Mouse (Mus musculus): ENCODE results near the gene 1700017D01Rik. TPM values are rescaled to one million over a fixed set of nuclear protein-coding genes. Genes with fewer than 3 reads are reported as not detected.
"Not testable (repeated sequence)": the region's sequence is repeated elsewhere in the genome, so short reads cannot be mapped to it uniquely, and the experiment has no call there.

1700017D01Rik gene
- polyA plus RNA-seq (2016; fragmentation: Nextera tagmentation; extraction: Ambion mirVana) = not detected in 2 replicates

DNA sequence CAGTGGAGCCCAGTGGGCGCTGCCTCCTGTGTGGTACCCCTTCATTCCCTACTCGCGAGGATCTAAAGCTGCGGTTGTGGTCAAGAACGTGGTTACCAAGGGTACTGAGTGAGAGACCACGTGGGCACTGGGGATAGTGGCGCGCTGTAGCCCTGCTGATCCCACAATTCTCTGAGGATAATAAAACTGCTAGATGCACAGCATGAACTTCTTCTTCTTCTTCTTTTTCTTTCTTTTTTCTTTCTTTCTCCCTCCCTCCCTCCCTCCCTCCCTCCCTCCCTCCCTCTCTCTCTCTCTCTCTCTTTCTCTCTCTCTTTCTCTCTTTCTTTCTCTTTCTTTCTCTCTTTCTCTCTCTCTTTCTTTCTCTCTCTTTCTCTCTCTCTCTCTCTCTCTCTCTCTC, at the start of gene 1700017D01Rik:
TSS of gene 1700017D01Rik (minus strand) at position 101 of the 400 bp plus-strand sequence.
- H3K27ac ChIP-seq; H3K4me3 ChIP-seq; H3K4me1 ChIP-seq; DNase-seq (ENCODE audit: low spot score); H3K27me3 ChIP-seq (ENCODE audit: low read depth, poor library complexity, severe bottlenecking); H3K9me3 ChIP-seq (replicated peaks); H3K36me3 ChIP-seq: not testable (repeated sequence)
- WGBS = 85% methylated on average over 8 of the region's 8 CpGs

DNA sequence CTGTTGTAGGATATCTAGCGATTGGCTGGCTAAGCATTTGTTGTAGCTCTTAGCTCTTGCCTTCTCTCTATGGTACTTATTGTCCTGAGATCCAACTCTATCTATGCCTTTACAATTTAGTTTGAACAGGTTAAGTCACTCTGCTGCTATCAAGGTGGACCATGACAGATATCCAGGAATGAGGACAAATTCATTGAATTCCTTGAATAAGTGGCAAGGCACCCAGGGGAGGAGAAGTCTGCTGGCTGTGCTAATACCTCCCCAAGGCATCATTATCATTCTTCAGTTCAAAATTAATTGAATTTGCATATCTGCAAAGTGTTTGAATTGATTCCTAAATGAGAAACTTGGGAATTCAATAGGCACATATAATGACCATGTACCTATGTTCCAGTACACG, 46.8 kb upstream of the 1700017D01Rik start:
- no peaks in the 10 kb centered on the region for H3K9me3 ChIP-seq (replicated peaks)
- no peak overlapping the region for H3K4me3 ChIP-seq
- no peaks in the 10 kb centered on the region for H3K36me3 ChIP-seq
- H3K27ac ChIP-seq = no peak overlapping the region
- no peaks in the 10 kb centered on the region for H3K27me3 ChIP-seq (ENCODE audit: low read depth, poor library complexity, severe bottlenecking)
- no peaks in the 10 kb centered on the region for H3K4me1 ChIP-seq
- no peak for DNase-seq (ENCODE audit: low spot score)
- WGBS = 63% methylated on average over 2 of the region's 2 CpGs

DNA sequence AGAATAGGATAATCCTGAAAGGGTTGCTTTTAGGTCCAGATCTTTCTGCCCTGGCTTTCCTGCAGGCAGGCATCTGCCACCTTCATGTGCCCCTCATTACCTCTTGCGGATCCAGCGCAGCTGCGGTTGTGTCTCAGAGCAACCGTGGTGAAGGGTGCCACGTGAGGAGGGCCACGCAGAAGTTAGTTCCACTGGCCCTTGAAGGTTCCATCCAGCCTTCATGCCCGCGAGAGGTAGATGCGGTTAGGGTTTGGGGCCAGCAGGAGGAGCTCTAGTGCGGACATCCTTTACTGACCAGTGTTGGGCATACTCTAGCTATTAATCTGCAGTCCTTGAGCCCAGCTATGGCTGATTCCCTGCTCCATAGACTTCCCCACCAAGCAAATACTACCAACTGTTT, 34.5 kb upstream of the 1700017D01Rik start, which contains the start of gene 1700025F22Rik:
TSS of gene 1700025F22Rik (minus strand) at position 149 of the 400 bp plus-strand sequence.
- 40% methylated on average over 10 of the region's 10 CpGs for WGBS
- no peak within 1 kb of the TSS for H3K4me3 ChIP-seq

DNA sequence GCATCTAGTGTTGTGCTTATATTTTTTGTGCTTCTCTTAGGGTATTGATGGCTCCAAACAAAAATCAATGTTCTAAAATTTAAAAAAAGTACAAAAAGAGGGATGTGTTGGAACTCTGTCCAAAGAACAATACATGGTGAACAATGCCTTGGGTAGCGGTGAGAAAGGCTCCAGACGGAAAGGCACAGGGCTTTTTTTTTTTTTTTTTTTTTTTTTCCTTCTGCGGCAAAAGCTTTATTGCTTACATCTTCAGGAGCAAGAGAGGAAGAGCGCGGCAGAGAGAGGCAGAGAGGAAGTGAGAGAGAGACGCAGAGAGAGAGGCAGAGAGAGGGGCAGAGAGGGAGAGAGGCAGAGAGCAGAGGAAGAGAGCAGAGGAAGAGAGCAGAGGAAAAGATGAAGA, 27.2 kb upstream of the 1700017D01Rik start:
- not testable (repeated sequence) for H3K9me3 ChIP-seq (replicated peaks); H3K36me3 ChIP-seq; H3K4me3 ChIP-seq; H3K4me1 ChIP-seq; H3K27ac ChIP-seq; H3K27me3 ChIP-seq (ENCODE audit: low read depth, poor library complexity, severe bottlenecking); DNase-seq (ENCODE audit: low spot score)
- WGBS = 89% methylated on average over 6 of the region's 6 CpGs

More for the DNA sequence above, 34.5 kb upstream of the 1700017D01Rik start, which contains the start of gene 1700025F22Rik:
- Histone ChIP-seq H3K27ac (no peak within 1 kb of the TSS), H3K36me3 (no peaks in the 10 kb centered on the region), H3K4me1 (no peaks in the 10 kb centered on the region), H3K27me3 (ENCODE audit: low read depth, poor library complexity, severe bottlenecking) (no peaks in the 10 kb centered on the region), H3K9me3 (replicated peaks) (no peaks in the 10 kb centered on the region)
- DNase-seq (ENCODE audit: low spot score) = no peak

DNA sequence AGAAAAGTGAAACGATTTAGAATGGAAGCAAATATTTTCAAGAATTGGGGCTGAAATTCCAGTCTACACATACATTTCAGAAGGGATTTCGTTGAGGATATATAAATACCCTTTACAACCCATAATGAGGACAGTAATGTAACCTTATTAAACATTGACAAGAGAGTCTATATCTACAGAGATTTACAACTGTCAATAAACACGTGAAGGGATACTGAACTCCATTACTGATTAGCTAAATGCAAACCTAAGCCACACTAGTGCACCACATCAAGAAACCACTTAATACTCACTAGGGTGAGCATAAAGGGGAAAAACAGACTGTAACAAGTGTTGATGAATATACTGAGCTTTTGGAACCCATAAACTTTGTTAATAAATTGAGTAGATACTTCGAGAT, 4.7 kb upstream of the 1700017D01Rik start:
- no peak for DNase-seq (ENCODE audit: low spot score)
- H3K27me3 ChIP-seq (ENCODE audit: low read depth, poor library complexity, severe bottlenecking) = no peaks in the 10 kb centered on the region
- H3K36me3 ChIP-seq = no peaks in the 10 kb centered on the region
- WGBS = 79% methylated on average over 4 of the region's 4 CpGs
- no peaks in the 10 kb centered on the region for H3K9me3 ChIP-seq (replicated peaks)
- H3K4me3 ChIP-seq = no peak overlapping the region
- no peak overlapping the region for H3K27ac ChIP-seq
- H3K4me1 ChIP-seq = no peaks in the 10 kb centered on the region

DNA sequence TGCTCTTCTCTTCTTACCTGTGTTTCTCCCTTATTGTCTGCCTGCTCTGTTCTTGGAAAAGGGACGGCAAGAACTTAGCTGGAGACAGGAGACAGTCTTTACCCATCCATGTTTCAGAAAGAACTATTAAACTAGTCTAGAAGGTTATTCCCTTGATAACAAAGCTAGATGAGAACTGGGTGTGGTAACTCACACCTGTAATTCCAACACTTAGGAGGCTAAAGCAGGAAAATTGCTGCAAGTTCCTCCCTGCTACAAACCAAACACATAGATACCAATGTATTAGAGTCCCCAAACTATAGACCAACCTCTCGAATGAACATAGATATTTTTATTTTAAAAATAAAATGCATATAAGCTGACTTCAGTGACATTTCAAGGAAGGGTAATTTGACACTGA, 4.2 kb upstream of the 1700017D01Rik start:
- H3K9me3 ChIP-seq (replicated peaks) = no peaks in the 10 kb centered on the region
- 92% methylated on average over 2 of the region's 2 CpGs for WGBS
- no peaks in the 10 kb centered on the region for H3K27me3 ChIP-seq (ENCODE audit: low read depth, poor library complexity, severe bottlenecking)
- no peak for DNase-seq (ENCODE audit: low spot score)
- H3K4me3 ChIP-seq = no peak overlapping the region
- no peak overlapping the region for H3K27ac ChIP-seq
- no peaks in the 10 kb centered on the region for H3K36me3 ChIP-seq
- H3K4me1 ChIP-seq = no peaks in the 10 kb centered on the region

DNA sequence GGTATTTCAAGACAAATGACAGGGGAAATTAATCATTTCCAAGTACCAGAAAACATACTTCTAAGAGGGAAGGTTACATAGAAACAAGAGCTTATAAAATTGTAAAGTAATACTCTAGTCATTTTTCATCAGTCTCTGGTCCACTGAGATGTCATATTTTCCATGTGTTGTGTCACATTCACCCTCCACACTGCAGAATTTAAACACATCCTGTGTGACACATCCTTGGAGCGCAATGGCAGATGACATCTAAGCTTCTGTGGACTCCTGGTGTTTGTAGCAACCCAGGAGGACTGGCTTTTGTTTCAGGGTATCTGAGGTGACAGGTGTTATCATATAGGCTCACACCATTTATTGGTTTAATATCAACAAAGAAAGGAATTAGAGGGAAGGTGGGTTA, 974 bp downstream of the 1700017D01Rik start:
- H3K27me3 ChIP-seq (ENCODE audit: low read depth, poor library complexity, severe bottlenecking) = no peaks in the 10 kb centered on the region
- H3K36me3 ChIP-seq = no peaks in the 10 kb centered on the region
- H3K4me1 ChIP-seq = no peaks in the 10 kb centered on the region
- H3K4me3 ChIP-seq = no peak overlapping the region
- H3K9me3 ChIP-seq (replicated peaks) = no peaks in the 10 kb centered on the region
- no peak overlapping the region for H3K27ac ChIP-seq
- no peak for DNase-seq (ENCODE audit: low spot score)
- WGBS = 94% methylated on average over 1 of the region's 1 CpGs

DNA sequence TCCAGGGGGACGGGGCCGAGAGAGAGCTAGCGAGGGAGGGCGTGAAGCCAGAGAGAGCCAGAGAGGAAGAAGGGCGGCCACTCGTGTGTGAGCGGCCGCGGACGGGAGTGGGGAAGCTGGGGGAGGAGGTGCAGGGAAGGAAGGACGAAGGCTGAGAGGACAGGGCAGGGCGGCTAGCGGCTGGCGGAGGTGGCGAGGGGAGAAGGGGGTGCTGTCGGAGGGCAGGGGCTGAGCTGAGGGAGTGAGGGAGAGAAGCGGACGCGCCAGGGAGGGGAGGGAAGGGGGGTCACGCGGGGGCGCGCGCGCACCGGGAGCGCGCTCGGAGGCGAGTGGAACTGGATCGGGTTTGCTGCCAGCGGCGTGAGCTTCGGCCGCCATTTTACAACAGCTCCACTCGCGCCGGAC, 9.7 kb downstream of the 1700017D01Rik start:
- H3K27me3 ChIP-seq (ENCODE audit: low read depth, poor library complexity, severe bottlenecking); H3K4me1 ChIP-seq; H3K9me3 ChIP-seq (replicated peaks); H3K36me3 ChIP-seq: not testable (repeated sequence)
- H3K27ac ChIP-seq = peak overlapping the region; percentile 64; the same call in 1 of the 2 replicates
- peak overlapping the region; percentile 44 for H3K4me3 ChIP-seq
- WGBS = 2% methylated on average over 21 of the region's 38 CpGs
- DNase-seq (ENCODE audit: low spot score) = peak; percentile 60

DNA sequence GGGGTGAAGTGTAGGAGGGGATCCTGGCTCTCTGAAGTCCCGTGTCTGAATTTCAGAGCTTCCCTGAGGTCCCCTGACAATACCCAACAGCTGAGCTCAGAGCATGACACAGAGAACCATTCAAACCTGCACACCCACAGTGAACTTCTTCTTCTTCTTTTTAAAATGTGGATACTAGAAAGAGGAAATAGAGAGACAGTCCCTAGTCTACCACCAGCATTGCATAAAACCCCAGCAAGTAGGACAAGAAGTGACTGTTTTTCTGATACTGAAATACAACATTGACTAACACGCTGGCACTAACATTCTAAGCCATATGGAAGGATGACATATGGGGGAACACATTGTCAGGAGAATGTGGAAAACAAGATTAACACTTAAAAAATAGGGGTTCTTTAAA, 11.3 kb downstream of the 1700017D01Rik start:
- H3K36me3 ChIP-seq = no peaks in the 10 kb centered on the region
- H3K9me3 ChIP-seq (replicated peaks) = no peaks in the 10 kb centered on the region
- H3K27me3 ChIP-seq (ENCODE audit: low read depth, poor library complexity, severe bottlenecking) = peaks cover 5% of the 10 kb centered on the region; the same call in 1 of the 2 replicates
- H3K4me3 ChIP-seq = no peak overlapping the region
- no peaks in the 10 kb centered on the region for H3K4me1 ChIP-seq
- DNase-seq (ENCODE audit: low spot score) = no peak
- 87% methylated on average over 2 of the region's 2 CpGs for WGBS
- no peak overlapping the region for H3K27ac ChIP-seq

DNA sequence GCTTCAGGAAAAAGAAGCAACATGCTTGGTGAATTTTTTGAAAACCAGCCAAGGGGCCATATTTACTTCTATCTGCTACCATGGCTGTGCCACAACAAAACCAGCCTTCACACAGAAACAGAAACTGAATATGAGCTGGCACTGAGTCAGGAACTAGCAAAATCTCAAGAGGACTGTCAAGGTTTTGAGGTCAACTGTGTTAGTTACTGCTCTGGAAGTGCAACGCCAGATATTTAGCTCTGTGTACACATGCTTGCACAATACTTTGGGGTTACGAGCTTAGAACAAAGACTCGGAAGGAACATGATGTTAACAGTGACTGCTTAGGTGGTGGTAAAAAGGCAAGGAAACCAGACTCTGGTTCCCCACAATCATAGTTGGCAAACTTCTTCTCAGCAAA, 22.9 kb downstream of the 1700017D01Rik start:
- DNase-seq (ENCODE audit: low spot score) = no peak
- Histone ChIP-seq H3K36me3 (no peaks in the 10 kb centered on the region), H3K27ac (no peak overlapping the region), H3K27me3 (ENCODE audit: low read depth, poor library complexity, severe bottlenecking) (no peaks in the 10 kb centered on the region), H3K4me3 (no peak overlapping the region), H3K4me1 (no peaks in the 10 kb centered on the region), H3K9me3 (replicated peaks) (no peaks in the 10 kb centered on the region)
- WGBS = 93% methylated on average over 3 of the region's 3 CpGs

DNA sequence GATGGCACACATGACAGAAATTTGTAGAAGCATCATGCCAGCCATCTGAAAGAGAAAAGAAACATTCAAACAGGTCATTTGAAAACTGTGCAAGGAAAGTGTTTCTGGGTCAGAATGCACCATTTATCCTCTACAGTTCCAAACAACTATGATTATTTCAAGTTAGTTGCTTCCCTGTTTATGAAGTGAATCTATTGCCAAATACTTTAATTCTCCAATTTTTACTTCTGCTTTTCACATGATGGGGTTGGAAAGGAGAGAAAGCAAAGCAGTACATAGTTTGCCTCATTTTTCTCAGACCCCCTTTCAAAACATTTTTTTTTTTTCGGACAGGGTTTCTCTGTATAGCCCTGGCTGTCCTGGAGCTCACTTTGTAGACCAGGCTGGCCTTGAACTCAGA, 28.8 kb downstream of the 1700017D01Rik start:
- no peaks in the 10 kb centered on the region for H3K27me3 ChIP-seq (ENCODE audit: low read depth, poor library complexity, severe bottlenecking)
- no peaks in the 10 kb centered on the region for H3K36me3 ChIP-seq
- H3K27ac ChIP-seq = no peak overlapping the region
- 67% methylated on average over 1 of the region's 1 CpGs for WGBS
- no peaks in the 10 kb centered on the region for H3K9me3 ChIP-seq (replicated peaks)
- no peak for DNase-seq (ENCODE audit: low spot score)
- no peak overlapping the region for H3K4me3 ChIP-seq
- no peaks in the 10 kb centered on the region for H3K4me1 ChIP-seq

DNA sequence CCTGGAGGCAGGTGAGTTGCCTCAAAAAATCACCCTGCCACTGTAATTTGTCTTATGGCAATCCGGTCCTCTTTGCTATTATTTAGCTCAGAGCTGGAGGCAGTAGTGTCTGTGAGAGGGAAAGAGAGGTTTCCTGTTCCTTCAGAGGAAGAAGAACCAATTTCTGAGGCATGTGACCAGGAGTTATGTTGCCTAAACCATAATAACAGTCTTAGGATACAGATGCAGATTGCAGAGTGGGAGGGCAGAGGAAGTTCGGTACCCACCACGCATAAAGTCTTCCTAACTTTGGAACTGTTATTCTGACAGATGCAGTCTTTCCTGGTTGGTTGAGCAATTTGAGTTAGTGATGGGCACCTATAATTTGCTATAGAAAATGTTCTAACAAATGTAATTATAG, 32.3 kb downstream of the 1700017D01Rik start:
- no peaks in the 10 kb centered on the region for H3K36me3 ChIP-seq
- no peak overlapping the region for H3K4me3 ChIP-seq
- H3K27ac ChIP-seq = no peak overlapping the region
- H3K27me3 ChIP-seq (ENCODE audit: low read depth, poor library complexity, severe bottlenecking) = peaks cover 9% of the 10 kb centered on the region
- no peaks in the 10 kb centered on the region for H3K9me3 ChIP-seq (replicated peaks)
- no peaks in the 10 kb centered on the region for H3K4me1 ChIP-seq
- 86% methylated on average over 3 of the region's 3 CpGs for whole genome bisulfite sequencing
- no peak for DNase-seq (ENCODE audit: low spot score)

DNA sequence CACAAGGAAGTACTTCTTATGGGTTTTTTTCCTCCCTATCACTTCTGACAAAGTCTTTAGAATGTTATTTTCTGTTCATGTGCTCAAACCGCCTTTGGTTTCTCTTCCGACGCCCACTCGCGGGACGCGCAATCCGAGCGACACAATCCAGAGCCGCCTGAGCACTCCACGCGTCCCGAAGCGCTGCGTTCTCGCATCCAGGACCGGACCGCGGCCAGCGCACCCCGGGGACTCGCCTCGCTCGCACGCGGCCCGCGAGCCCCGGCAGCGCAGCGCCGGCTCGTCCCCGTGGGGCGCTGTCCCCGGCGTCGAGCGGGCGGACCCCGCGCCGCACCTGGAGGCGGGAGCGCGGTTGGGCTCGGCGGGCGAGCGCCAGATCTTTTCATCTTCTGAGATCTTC, 38.5 kb downstream of the 1700017D01Rik start:
- H3K9me3 ChIP-seq (replicated peaks); H3K27ac ChIP-seq; H3K4me1 ChIP-seq; H3K36me3 ChIP-seq: not testable (repeated sequence)
- DNase-seq (ENCODE audit: low spot score) = peak; percentile 33
- 3% methylated on average over 50 of the region's 50 CpGs for WGBS
- H3K4me3 ChIP-seq = peak overlapping the region; percentile 39
- H3K27me3 ChIP-seq (ENCODE audit: low read depth, poor library complexity, severe bottlenecking) = peaks cover 35% of the 10 kb centered on the region

DNA sequence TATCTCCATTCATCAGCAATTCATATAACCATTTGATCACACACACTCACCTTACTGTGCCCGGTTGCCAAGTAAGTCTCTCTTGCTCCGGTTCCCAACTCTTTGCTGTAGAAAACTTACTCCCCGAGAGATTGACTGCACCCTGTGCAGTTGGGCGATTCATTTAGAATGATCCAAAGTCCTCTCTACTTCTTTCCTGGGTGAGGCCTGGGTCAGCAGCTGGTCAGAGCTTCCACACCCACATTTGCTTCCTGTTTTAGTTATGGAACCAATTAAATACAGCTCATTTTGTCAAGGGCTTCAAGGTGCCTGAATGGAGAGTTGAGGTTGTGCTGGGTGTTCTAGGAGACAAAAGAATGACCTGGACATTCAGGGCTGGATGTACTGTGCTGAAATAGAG, 49.7 kb downstream of the 1700017D01Rik start, which contains the start of gene Ms4a8a:
TSS of gene Ms4a8a (minus strand) at position 169 of the 400 bp plus-strand sequence.
- Histone ChIP-seq H3K9me3 (replicated peaks) (no peaks in the 10 kb centered on the region), H3K4me1 (no peaks in the 10 kb centered on the region), H3K4me3 (no peak within 1 kb of the TSS), H3K27me3 (ENCODE audit: low read depth, poor library complexity, severe bottlenecking) (no peaks in the 10 kb centered on the region), H3K27ac (no peak within 1 kb of the TSS), H3K36me3 (no peaks in the 10 kb centered on the region)
- no peak for DNase-seq (ENCODE audit: low spot score)
- WGBS = 88% methylated on average over 4 of the region's 4 CpGs

Measured in limb, embryonic 10.5 days (tissue).